Mouse (Mus musculus) cortical plate, adult 2 months (tissue): ENCODE results near the gene Rfx1.

Experiments
- CTCF ChIP-seq: fragments of 200-500 bp; IDR thresholded peaks from 2 replicates; pipeline ENCODE4 v1.5.1; 2011; ENCODE audit warnings: mild to moderate bottlenecking, control low read depth, low read length; ENCODE audit not compliant: insufficient read depth; ENCODE audit errors: extremely low read depth
- POLR2A ChIP-seq: fragments of 200-500 bp; IDR thresholded peaks from 2 replicates; pipeline ENCODE4 v1.6.1; 2011; ENCODE audit warnings: mild to moderate bottlenecking, low read length, control low read depth; ENCODE audit not compliant: insufficient read depth; ENCODE audit errors: extremely low read depth

- no peak for TF ChIP-seq POLR2A
- no peak for TF ChIP-seq CTCF
Observed at GRCm38 (mm10) chr8:84053229-84053628, 13.4 kb upstream of the Rfx1 start.
